Mouse (Mus musculus) ES-E14 (cell line): ENCODE results near the gene Crk.

Experiments used
- CHD2 ChIP-seq: IDR thresholded peaks from 2 replicates; pipeline ENCODE4 v1.6.1; 2014; ENCODE audit warnings: mild to moderate bottlenecking, low read depth, low read length, inconsistent platforms
- HCFC1 ChIP-seq: IDR thresholded peaks from 2 replicates; pipeline ENCODE4 v1.6.1; 2012; ENCODE audit warnings: low read length, inconsistent platforms, borderline replicate concordance; ENCODE audit not compliant: insufficient read depth
- MAFK ChIP-seq: IDR thresholded peaks from 2 replicates; pipeline ENCODE4 v1.6.1; 2014; ENCODE audit warnings: mild to moderate bottlenecking, low read depth, low read length, inconsistent platforms; ENCODE audit not compliant: insufficient read depth
- ZC3H11A ChIP-seq: IDR thresholded peaks from 2 replicates; pipeline ENCODE4 v1.6.1; 2012; ENCODE audit warnings: low read depth, mild to moderate bottlenecking, inconsistent platforms, low read length, borderline replicate concordance
- ZNF384 ChIP-seq: IDR thresholded peaks from 2 replicates; pipeline ENCODE4 v1.6.1; 2012; ENCODE audit warnings: low read depth, low read length, inconsistent platforms

- no peak for TF ChIP-seq ZNF384
- no peak for TF ChIP-seq ZC3H11A
- TF ChIP-seq CHD2: no peak
- TF ChIP-seq MAFK: no peak
- no peak for TF ChIP-seq HCFC1
Measured at GRCm38 (mm10) chr11:75668621-75669020, 10.4 kb upstream of the Crk start.
